Mouse (Mus musculus) CH12.LX (cell line): ENCODE measurements around the gene Vil1.

Experiments used
- CHD2 ChIP-seq: IDR thresholded peaks from 2 replicates; pipeline ENCODE4 v1.6.1; 2011; ENCODE audit warnings: low read length, improper control_type of control experiment
- EP300 ChIP-seq: IDR thresholded peaks from 2 replicates; pipeline ENCODE4 v1.6.1; 2011; ENCODE audit warnings: low read length, improper control_type of control experiment
- MXI1 ChIP-seq: IDR thresholded peaks from 2 replicates; pipeline ENCODE4 v1.6.1; 2011; ENCODE audit warnings: mild to moderate bottlenecking, low read depth, low read length, improper control_type of control experiment
- POLR2AphosphoS2 ChIP-seq: IDR thresholded peaks from 2 replicates; pipeline ENCODE4 v1.6.1; 2011; ENCODE audit warnings: low read depth, low read length, improper control_type of control experiment
- TBP ChIP-seq: conservative IDR thresholded peaks from 2 replicates; pipeline ENCODE4 v1.6.1; 2011; ENCODE audit warnings: low read depth, low read length, improper control_type of control experiment
- TCF12 ChIP-seq: IDR thresholded peaks from 2 replicates; pipeline ENCODE4 v1.6.1; 2014; ENCODE audit warnings: low read depth, mild to moderate bottlenecking, inconsistent platforms, low read length, improper control_type of control experiment
- USF1 ChIP-seq: IDR thresholded peaks from 2 replicates; pipeline ENCODE4 v1.6.1; 2014; ENCODE audit warnings: low read depth, mild to moderate bottlenecking, inconsistent platforms, low read length, improper control_type of control experiment

GRCm38 (mm10) chr1:74390924-74391748 lies 18.0 kb upstream of the Vil1 start, which contains the start of gene Ctdsp1:
- TF ChIP-seq TBP, result no peak
- TF ChIP-seq POLR2AphosphoS2, result no peak; the same call in 1 of the 2 replicates
- TF ChIP-seq TCF12, result peak; percentile 55; the same call in 1 of the 2 replicates
- no peak for TF ChIP-seq USF1
- TF ChIP-seq EP300, result no peak
- no peak for TF ChIP-seq CHD2
- peak; percentile 63; the same call in 1 of the 2 replicates for TF ChIP-seq MXI1
